Mouse (Mus musculus) right cerebral cortex, postnatal 10 days (tissue): ENCODE results near the gene Cdc25b.
"Not testable (repeated sequence)": the region's sequence is repeated elsewhere in the genome, so short reads cannot be mapped to it uniquely, and the experiment has no call there.

Experiments
- DNase-seq, 2 experiments: peaks; one replicate each; pipeline ENCODE4 v3.0.0; 2021; ENCODE audit warnings: low spot score in 2 of 2

The Cdc25b gene

GRCm38 (mm10) chr2:131225178-131225577, 38.4 kb downstream of the Cdc25b start:
- no peak for DNase-seq

GRCm38 (mm10) chr2:131226669-131227068, 39.9 kb downstream of the Cdc25b start:
- not testable (repeated sequence) for DNase-seq

- no peak for DNase-seq
These were observed 40.5 kb downstream of the Cdc25b start for GRCm38 (mm10) chr2:131227243-131227642.

DNA sequence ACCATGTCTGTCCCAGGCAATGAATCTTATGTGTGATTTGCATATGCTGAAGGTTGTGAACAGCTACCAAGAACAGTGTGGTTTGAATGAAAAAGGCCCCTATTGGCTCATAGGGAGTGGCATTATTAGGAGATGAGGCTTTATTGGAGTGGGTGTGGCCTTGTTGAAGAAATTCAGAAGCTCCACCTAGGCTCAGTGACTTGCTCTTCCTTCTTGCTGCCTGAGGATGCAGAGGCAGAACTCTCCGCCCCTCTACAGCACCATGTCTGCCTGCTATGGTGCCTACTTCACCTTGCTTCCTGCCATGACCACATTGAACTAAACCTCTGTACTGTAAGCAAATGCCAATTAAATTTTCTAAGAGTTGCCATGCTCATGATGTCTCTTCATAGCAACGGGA, 45.8 kb downstream of the Cdc25b start:
- DNase-seq: no peak

DNA sequence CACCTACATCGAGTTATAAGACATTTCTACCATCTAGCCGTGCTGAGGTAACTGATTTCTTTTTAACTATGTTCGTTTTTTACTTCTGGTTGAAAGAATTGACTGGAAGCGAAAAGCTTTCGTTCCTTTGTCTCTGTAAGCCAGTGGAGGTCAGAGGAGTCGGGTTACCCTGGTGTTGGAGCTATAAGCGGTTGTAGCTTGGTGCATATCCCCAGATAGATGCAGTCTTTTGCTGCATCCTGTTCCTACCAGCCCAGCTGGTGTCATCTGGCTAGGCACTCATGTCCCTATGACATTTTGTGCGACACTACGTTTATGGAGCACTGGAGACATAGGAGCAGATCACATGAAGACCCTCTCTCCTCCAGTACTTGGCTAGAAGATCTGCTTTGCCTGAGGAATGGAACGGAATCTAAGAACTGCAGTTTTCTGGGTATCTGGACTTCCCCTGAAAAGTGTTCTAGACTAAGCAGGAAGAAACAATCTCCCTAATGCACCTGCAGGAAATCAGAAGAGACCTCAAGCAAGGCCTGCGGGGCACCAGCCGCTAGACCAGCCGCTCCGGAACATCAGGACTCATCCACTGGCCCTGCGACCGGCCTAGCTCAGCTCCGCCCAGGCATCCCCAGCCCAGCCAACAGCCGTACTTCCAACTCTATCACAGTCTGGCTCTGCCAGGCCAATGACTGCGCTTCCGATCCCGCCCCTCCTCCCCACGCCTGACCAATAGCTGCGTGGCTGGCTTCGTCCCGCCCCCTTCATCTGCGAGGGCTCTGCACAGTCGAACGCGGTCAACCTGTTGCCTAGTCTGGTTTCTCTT, 46.8 kb downstream of the Cdc25b start, which contains the start of gene Mavs:
Gene Mavs (plus strand): TSS at position 757 of the 820 bp plus-strand sequence.
- peak; percentile 96 to 97 for DNase-seq

- DNase-seq: peak in 1 of 2 experiments; percentile 28
These were observed 47.4 kb downstream of the Cdc25b start for GRCm38 (mm10) chr2:131234127-131234650.

- DNase-seq: no peak
These were observed 48.4 kb downstream of the Cdc25b start for GRCm38 (mm10) chr2:131234970-131235635.

GRCm38 (mm10) chr2:131242180-131242579, 55.4 kb downstream of the Cdc25b start:
- no peak for DNase-seq

DNA sequence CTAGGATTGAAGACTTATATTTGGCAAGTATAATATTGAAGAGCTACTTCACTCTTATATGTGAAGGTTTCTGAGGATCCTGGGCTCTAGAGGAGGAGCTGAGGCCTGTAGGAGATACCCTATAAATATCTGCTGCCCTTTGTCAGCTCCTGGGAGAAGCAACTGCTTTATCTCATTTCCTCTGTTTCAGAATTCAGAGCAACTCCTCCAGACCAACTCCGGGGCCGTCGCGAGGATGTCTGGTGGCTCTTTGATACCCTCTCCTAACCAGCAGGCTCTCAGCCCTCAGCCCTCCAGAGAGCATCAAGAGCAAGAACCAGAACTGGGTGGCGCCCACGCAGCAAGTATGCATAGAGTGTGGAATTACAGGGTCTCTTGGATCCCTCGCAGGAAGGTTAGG, 56.2 kb downstream of the Cdc25b start:
- no peak for DNase-seq
